Mouse (Mus musculus): ENCODE results near the gene Aldh1l1. TPM values are rescaled to one million over a fixed set of nuclear protein-coding genes. Genes with fewer than 3 reads are reported as not detected.

Aldh1l1 gene
- total and polyA plus RNA-seq, 3 experiments: 0.04 to 0.14 TPM; not detected in 1

DNA sequence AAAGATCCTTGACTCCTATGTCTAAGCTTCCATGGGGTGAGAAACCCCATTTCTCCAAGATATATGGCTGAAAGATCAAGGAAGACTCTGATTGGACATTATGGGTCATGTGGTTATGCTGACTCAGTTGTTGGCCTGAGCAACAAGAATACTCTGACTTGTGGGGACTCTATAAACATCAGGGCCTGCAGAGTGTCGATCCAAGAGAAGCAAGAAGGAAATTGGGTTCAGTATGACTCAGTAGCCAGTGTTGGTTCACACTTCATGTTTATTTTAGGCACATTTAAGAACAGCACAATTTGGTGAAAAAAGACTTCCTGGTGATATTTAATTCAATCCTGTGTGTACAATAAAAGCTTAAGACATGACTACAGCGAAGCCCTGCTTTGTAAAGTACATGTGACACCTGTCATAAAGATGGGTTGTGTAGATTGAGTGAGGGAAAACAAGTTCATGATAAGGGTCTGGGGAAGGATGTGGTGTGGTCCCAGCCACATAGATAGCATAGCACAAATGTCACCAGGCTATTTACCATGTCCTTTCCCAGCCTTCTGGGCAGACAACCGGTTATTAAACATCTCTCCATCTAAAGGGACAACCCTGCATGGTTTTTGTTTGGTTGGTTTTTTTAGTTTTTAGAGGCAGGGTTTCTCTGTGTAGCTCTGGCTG is 74.3 kb downstream of the Aldh1l1 start:
- peak; percentile 15 for DNase-seq (ENCODE audit: low read depth, low spot score)
- Histone ChIP-seq H3K9ac (ENCODE audit: control insufficient read depth, low read depth, low read length, poor library complexity, severe bottlenecking) (no peak overlapping the region), H3K27me3 (ENCODE audit: control insufficient read depth in 1 of 2, insufficient read depth in 2 of 2, low read length in 2 of 2) (peaks cover 0 to 7% of the 10 kb centered on the region in 2 experiments; a peak in 3 of 4 replicates), H3K27ac (ENCODE audit: control insufficient read depth, low read depth, low read length) (no peak overlapping the region), H3K79me2 (ENCODE audit: control insufficient read depth, insufficient read depth, low read length, poor library complexity) (no peaks in the 10 kb centered on the region), H3K4me3 (ENCODE audit: control insufficient read depth in 1 of 2, insufficient read depth in 1 of 2, low read depth in 2 of 2, low read length in 2 of 2) (no peak overlapping the region), H3K4me1 (ENCODE audit: control insufficient read depth in 1 of 2, insufficient read depth in 2 of 2, low read length in 2 of 2) (no peaks in the 10 kb centered on the region), H3K9me3 (replicated peaks; ENCODE audit: insufficient read depth, low read length) (no peaks in the 10 kb centered on the region), H3K36me3 (ENCODE audit: control insufficient read depth in 1 of 2, insufficient read depth in 2 of 2, low read length in 2 of 2) (no peaks in the 10 kb centered on the region)
- TF ChIP-seq GABPA (IDR thresholded peaks at IDR 0.05; ENCODE audit: low read depth, low read length) (no peak), TCF12 (IDR thresholded peaks at IDR 0.05; ENCODE audit: low read depth, low read length) (no peak), ZNF384 (IDR thresholded peaks at IDR 0.05; ENCODE audit: low read depth, low read length) (no peak), USF2 (IDR thresholded peaks at IDR 0.05; ENCODE audit: borderline replicate concordance in 1 of 2, insufficient read depth in 1 of 2, low read depth in 1 of 2, low read length in 2 of 2) (0 out of 4 replicates have a peak, but pooled peaks of 1 of the 2 experiments have one; percentile 16), CHD1 (IDR thresholded peaks at IDR 0.05; ENCODE audit: low read depth, low read length) (no peak), ZC3H11A (IDR thresholded peaks at IDR 0.05; ENCODE audit: low read depth, low read length) (no peak), USF1 (IDR thresholded peaks at IDR 0.05; ENCODE audit: low read depth, low read length) (peak; percentile 76)

DNA sequence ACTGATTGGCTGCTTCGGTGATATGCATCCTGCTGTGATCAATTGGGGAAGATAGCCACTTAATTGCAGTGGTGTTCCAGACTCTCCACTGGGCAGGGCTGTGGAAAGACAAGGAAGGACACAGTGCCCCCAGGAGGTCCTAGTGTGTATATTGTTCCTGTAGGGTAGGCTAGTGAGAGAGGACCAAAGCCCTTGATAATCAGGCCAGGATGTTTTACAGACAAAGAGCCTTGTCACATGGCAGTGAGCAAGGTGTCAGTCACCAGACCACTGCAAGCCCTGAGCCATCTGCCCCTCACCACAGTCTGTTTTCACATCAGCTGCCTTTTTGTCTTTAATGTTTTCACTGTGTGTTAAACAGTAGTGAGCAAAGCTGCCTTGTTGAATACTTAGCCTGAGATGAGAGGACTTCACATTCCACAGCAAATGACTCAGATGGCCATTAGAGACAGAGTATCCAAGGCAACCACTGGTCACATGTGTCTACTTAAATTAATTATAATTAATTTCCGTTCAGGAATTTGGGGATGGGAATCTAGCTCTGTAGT is 75.1 kb downstream of the Aldh1l1 start:
- H3K79me2 ChIP-seq (ENCODE audit: control insufficient read depth, insufficient read depth, low read length, poor library complexity): no peaks in the 10 kb centered on the region
- no peak overlapping the region for H3K4me3 ChIP-seq (ENCODE audit: control insufficient read depth in 1 of 2, insufficient read depth in 1 of 2, low read depth in 2 of 2, low read length in 2 of 2)
- no peak overlapping the region for H3K9ac ChIP-seq (ENCODE audit: control insufficient read depth, low read depth, low read length, poor library complexity, severe bottlenecking)
- DNase-seq (ENCODE audit: low read depth, low spot score): no peak
- no peak overlapping the region for H3K27ac ChIP-seq (ENCODE audit: control insufficient read depth, low read depth, low read length)
- H3K36me3 ChIP-seq (ENCODE audit: control insufficient read depth in 1 of 2, insufficient read depth in 2 of 2, low read length in 2 of 2): no peaks in the 10 kb centered on the region
- H3K27me3 ChIP-seq (ENCODE audit: control insufficient read depth in 1 of 2, insufficient read depth in 2 of 2, low read length in 2 of 2): peaks cover 0 to 7% of the 10 kb centered on the region in 2 experiments; a peak in 3 of 4 replicates
- H3K9me3 ChIP-seq (replicated peaks; ENCODE audit: insufficient read depth, low read length): no peaks in the 10 kb centered on the region
- H3K4me1 ChIP-seq (ENCODE audit: control insufficient read depth in 1 of 2, insufficient read depth in 2 of 2, low read length in 2 of 2): no peaks in the 10 kb centered on the region
- TF ChIP-seq MAFK (IDR thresholded peaks at IDR 0.05; ENCODE audit: borderline replicate concordance, low read depth, low read length) (no peak), GABPA (IDR thresholded peaks at IDR 0.05; ENCODE audit: low read depth, low read length) (no peak), TCF12 (IDR thresholded peaks at IDR 0.05; ENCODE audit: low read depth, low read length) (no peak), SMC3 (IDR thresholded peaks at IDR 0.05; ENCODE audit: low read depth, low read length) (no peak), MAX (IDR thresholded peaks at IDR 0.05; ENCODE audit: low read length) (no peak)

GRCm38 (mm10) chr6:90564240-90564639 is 78.0 kb downstream of the Aldh1l1 start:
- Histone ChIP-seq H3K9me3 (replicated peaks; ENCODE audit: insufficient read depth, low read length) (no peaks in the 10 kb centered on the region), H3K27ac (ENCODE audit: control insufficient read depth, low read depth, low read length) (no peak overlapping the region), H3K4me1 (ENCODE audit: control insufficient read depth in 1 of 2, insufficient read depth in 2 of 2, low read length in 2 of 2) (no peaks in the 10 kb centered on the region), H3K4me3 (ENCODE audit: control insufficient read depth in 1 of 2, insufficient read depth in 1 of 2, low read depth in 2 of 2, low read length in 2 of 2) (no peak overlapping the region), H3K27me3 (ENCODE audit: control insufficient read depth in 1 of 2, insufficient read depth in 2 of 2, low read length in 2 of 2) (peaks cover 0 to 10% of the 10 kb centered on the region in 2 experiments; a peak in 3 of 4 replicates), H3K9ac (ENCODE audit: control insufficient read depth, low read depth, low read length, poor library complexity, severe bottlenecking) (no peak overlapping the region), H3K36me3 (ENCODE audit: control insufficient read depth in 1 of 2, insufficient read depth in 2 of 2, low read length in 2 of 2) (no peaks in the 10 kb centered on the region), H3K79me2 (ENCODE audit: control insufficient read depth, insufficient read depth, low read length, poor library complexity) (no peaks in the 10 kb centered on the region)
- no peak for DNase-seq (ENCODE audit: low read depth, low spot score)
- TF ChIP-seq CTCF (IDR thresholded peaks at IDR 0.05 in 2 of 3, conservative IDR thresholded peaks at IDR 0.05 in 1 of 3; ENCODE audit: control insufficient read depth in 1 of 3, insufficient read depth in 1 of 3, low read depth in 2 of 3, low read length in 3 of 3, poor library complexity in 1 of 3, severe bottlenecking in 1 of 3) (no peak), TAL1 (IDR thresholded peaks at IDR 0.05; ENCODE audit: low read length) (no peak)
